Mouse (Mus musculus): ENCODE data around the gene Xpr1. TPM values are rescaled to one million over a fixed set of nuclear protein-coding genes. Genes with fewer than 3 reads are reported as not detected.
"Not testable (repeated sequence)": the region's sequence is repeated elsewhere in the genome, so short reads cannot be mapped to it uniquely, and the experiment has no call there.

The Xpr1 gene
- total RNA-seq, 4 experiments from 2014 or later: 47.8 to 56.6 (median 50.9) TPM

- no peak for DNase-seq
Measured at GRCm38 (mm10) chr1:155320091-155320833, 97.0 kb downstream of the Xpr1 start.

- DNase-seq: no peak
Measured at GRCm38 (mm10) chr1:155319513-155319912, 97.7 kb downstream of the Xpr1 start.

DNA sequence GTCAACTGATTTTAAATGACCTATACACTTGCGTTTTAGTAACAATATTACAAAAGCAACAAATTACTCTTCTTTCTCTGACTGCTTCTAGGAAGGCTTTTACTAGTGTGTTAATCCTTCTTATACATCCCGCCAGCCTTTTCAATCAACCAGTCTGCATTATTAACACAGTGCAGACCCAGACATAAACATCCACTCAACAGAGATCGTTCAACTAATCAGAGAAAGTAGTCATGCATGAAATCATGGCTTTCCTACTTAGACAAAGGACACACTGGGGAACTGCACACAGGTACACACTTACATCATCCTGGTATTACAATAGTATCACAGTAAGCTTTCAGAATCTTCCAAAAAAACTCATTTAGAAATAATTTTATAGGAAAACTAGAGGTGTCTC is 105.5 kb downstream of the Xpr1 start:
- no peak for DNase-seq

GRCm38 (mm10) chr1:155306879-155307278 is 110.3 kb downstream of the Xpr1 start:
- no peak for DNase-seq

- DNase-seq: no peak
Measured at GRCm38 (mm10) chr1:155303402-155303801, 113.8 kb downstream of the Xpr1 start.

- no peak for DNase-seq
Measured at GRCm38 (mm10) chr1:155297615-155298014, 119.6 kb downstream of the Xpr1 start.

- no peak for DNase-seq
Measured at GRCm38 (mm10) chr1:155297203-155297602, 120.0 kb downstream of the Xpr1 start.

- DNase-seq: no peak
Measured at GRCm38 (mm10) chr1:155293446-155293845, 123.8 kb downstream of the Xpr1 start.

GRCm38 (mm10) chr1:155289411-155289810 is 127.8 kb downstream of the Xpr1 start:
- no peak for DNase-seq

DNA sequence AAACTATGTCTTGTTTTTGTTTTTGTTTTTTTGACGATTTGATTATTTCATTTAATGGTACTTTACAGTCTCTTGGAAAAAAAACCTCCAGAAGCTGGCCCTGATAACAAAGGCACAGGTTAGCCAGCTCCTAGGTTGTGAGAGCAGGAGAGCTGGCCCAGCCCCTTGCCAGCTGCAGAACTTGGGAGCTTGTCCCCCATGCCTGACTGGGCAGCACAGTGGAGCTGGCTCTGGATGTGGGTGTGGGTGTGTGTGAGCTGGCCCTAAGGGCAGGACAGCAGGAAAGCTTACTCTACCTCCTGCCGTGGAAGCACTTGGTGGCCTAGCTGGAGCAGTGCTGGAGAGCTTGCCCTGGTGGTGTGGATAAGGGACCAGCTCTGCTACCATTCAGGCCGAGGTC is 129.2 kb downstream of the Xpr1 start:
- no peak for DNase-seq

DNA sequence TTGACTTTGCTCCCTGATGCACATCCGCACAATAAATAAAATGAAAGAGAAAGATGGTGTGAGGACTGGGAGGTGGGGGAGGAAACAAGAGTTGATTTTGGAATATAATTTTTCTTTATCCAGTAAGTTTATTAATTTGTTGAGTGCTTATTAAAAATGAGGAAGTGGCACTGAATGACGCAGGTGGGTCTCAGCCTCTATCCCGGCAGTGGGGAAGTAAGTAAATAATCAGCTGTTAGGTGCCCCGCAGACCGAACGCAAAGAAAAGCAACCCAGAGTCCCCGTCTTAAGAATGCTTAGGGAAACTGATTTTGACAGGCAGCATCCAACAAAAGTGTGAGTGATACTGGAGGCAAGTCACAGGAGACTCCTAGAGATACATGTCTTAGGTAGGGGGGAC is 133.4 kb downstream of the Xpr1 start:
- no peak for DNase-seq

- peak; percentile 47 for DNase-seq
Measured at GRCm38 (mm10) chr1:155281003-155281793, 136.0 kb downstream of the Xpr1 start.

DNA sequence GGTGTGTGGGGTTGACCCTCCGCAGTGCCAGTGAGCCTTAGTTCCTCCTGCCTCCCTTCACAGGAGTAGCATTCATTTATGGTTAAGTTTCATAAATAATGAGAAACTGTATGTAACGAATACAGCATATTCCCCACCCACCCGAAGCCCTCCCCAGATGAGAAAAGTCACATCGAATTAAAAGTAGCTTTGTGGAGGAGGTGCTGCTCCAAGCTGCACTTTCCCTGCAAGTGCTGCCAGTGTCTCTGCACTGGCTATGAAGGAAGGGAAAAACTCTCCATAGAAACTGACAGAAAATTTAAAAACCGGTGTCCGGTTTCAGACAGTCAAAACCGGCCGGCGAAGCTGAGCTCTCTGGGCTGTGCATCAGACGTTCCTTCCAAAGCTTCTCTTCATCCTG is 136.9 kb downstream of the Xpr1 start:
- no peak for DNase-seq

- DNase-seq: no peak
Measured at GRCm38 (mm10) chr1:155276381-155277033, 140.7 kb downstream of the Xpr1 start.

DNA sequence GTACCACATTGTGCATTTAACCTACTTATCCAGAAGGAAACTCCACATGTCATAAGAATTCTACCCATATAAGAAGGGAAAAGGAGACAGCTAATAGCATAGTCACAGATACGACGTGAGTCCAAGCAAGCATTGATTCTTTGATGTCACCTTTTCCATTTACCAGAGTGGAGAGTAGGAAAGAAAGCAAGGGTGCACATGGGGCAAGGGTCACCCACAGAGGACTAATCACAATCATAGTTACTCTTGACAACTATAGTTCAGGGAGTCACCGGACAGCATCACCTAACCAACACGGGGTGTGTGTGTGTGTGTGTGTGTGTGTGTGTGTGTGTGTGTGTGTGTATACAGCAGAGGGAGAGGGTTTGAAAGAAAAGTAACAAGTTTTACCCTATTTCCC is 141.4 kb downstream of the Xpr1 start:
- DNase-seq: no peak

DNA sequence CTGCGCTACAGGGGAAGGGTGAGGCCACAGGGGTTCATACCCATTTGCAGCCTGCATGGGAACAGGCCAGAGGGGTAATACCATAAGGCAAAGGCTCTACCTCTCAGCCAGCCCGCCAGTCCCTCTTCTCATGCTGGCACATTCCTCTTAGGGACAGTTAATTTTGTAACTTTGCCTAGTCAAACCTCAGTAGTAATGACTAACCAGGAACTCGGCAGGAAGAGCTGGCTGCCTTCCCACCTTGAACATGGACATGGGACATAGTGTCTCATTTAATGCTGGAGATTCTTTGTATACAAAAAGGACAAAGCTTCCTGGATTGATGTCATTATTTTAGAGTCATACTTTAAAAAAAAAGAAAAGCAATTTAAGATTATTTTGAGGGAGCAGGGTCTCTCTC is 142.2 kb downstream of the Xpr1 start:
- no peak for DNase-seq

GRCm38 (mm10) chr1:155272953-155273352 is 144.3 kb downstream of the Xpr1 start:
- DNase-seq: no peak

DNA sequence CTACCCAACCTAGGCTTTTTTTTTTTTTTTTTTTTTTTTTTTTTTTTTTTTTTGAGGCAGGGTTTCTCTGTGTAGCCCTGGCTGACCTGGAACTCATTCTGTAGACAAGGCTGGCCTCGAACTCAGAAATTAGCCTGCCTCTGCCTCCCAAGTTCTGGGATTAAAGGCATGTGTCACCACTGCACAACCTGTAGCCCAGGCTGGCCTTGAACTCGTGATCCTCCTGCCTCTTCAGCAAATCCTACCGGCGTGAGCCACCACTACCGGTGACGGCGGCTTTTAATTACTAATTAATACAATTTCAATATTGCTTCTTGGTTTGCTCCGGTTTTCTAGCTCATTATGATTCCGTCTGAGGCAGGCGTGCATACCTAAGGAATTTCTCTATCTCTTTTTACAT is 154.7 kb downstream of the Xpr1 start:
- DNase-seq: not testable (repeated sequence)

GRCm38 (mm10) chr1:155254309-155254708 is 162.9 kb downstream of the Xpr1 start:
- no peak for DNase-seq

GRCm38 (mm10) chr1:155253126-155253525 is 164.1 kb downstream of the Xpr1 start:
- no peak for DNase-seq

GRCm38 (mm10) chr1:155252631-155253121 is 164.5 kb downstream of the Xpr1 start:
- DNase-seq: no peak

GRCm38 (mm10) chr1:155251596-155251995 is 165.6 kb downstream of the Xpr1 start:
- DNase-seq: no peak

GRCm38 (mm10) chr1:155250531-155251135 is 166.6 kb downstream of the Xpr1 start:
- DNase-seq: no peak
